Mouse (Mus musculus) gastrocnemius, postnatal 14 days (tissue): Measurements from ENCODE around the gene Akt1. TPM values are rescaled to one million over a fixed set of nuclear protein-coding genes. Genes with fewer than 3 reads are reported as not detected.

Experiments used
- DNase-seq: peaks from one replicate; pipeline ENCODE4 v3.0.0; 2021; ENCODE audit warnings: mixed read lengths
- intact Hi-C: fragments of 180-260 bp; cut with DNase I; formaldehyde crosslinking; loops from one replicate; pipeline ENCODE4 v1.15.1; 2025; ENCODE audit warnings: low total_unique reads
- total RNA-seq, 2 experiments: library from RNA; stranded (reverse); gene quantifications; 2 replicates each; pipeline ENCODE4 v1.2.3; 2021

Gene Akt1
- total RNA-seq, 2 experiments from 2014 or later, result 78.3 to 89.4 TPM

GRCm38 (mm10) chr12:112632084-112632777 is 42.5 kb downstream of the Akt1 start:
- no peak for DNase-seq
- intact Hi-C loops, result no loop called here

DNA sequence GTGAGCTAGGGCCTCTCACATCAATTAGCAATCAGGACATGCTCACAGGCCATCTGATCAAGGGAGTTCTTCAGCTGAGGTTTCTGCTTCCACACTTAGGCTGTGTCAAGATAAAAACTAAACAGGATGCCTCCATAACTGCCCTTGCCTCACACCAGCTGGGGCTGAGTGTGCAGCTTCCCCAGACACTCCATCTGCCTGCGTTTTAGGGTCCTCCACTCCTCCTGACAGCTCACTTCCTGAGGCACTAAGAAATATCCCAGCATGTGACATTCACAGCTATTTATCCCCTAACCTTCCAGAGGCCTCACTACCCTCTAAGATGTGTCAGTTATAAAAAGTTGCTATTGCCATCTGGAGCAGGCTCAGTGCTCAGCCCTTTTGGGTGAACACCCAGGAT is 43.2 kb downstream of the Akt1 start:
- intact Hi-C loops, result no loop called here
- no peak for DNase-seq

DNA sequence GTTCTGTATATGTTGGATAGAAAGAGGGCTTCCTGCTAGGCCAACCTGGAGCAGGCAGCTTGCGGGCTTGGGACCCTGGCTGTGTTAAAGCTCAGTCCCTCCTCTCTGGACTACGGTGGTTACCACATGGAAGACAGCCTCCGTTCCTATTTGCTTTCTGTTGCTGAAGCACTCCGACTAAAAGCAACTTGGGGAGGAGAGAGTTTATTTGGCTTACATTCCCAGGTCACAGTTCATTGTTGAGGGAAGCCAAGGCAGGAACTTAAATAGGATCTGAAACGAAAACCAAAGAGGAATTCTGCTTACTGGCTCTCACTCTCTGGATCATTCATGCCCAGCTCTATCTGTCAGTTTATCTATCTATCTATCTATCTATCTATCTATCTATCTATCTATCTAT is 43.9 kb downstream of the Akt1 start:
- intact Hi-C loops, result no loop called here
- DNase-seq, result no peak

- intact Hi-C loops, result no loop called here
- no peak for DNase-seq
Observed at GRCm38 (mm10) chr12:112630029-112630428, 44.7 kb downstream of the Akt1 start.

DNA sequence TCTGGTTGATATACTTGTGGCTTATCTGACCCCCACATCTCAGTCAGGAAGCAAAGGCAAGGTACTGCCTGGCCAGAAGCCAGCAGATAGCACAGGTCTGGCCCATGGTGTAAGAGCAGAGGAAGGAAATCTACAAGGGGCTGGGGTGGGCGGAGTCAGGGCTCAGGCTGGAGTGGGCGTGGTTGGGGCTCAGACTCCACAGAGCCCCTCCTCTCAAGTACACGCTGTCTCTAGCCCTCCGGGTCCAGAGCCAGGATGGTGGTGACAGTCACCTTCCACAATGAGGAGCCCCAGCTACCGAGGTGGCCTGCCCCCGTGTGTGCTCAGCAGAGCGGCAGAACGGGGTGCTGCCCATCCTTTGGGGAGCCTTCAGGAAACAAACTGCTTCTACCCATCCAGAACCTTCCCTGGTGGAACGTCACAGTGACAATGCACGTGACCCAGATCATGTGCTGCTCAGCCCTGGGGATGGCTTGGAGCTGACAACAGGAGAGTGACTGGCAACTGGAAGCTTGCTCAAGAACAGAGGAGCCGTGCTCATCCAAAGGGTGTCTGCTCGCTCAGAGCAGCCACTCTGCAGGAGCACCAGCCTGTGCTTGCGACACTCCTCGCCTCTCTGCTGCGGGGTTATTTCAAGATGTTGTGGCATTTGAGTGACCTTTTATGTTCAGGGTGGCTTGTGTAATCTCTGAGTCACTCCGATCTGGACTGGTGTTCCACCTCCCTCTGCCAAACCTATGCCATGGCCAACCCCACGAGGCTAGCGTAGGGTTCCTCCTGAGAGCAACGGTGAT is 45.6 kb downstream of the Akt1 start:
- DNase-seq, result peak; percentile 63

GRCm38 (mm10) chr12:112628197-112628596 is 46.5 kb downstream of the Akt1 start:
- intact Hi-C loops, result no loop called here
- DNase-seq, result no peak

More for the DNA sequence above, 45.6 kb downstream of the Akt1 start:
- intact Hi-C loops, result no loop called here

DNA sequence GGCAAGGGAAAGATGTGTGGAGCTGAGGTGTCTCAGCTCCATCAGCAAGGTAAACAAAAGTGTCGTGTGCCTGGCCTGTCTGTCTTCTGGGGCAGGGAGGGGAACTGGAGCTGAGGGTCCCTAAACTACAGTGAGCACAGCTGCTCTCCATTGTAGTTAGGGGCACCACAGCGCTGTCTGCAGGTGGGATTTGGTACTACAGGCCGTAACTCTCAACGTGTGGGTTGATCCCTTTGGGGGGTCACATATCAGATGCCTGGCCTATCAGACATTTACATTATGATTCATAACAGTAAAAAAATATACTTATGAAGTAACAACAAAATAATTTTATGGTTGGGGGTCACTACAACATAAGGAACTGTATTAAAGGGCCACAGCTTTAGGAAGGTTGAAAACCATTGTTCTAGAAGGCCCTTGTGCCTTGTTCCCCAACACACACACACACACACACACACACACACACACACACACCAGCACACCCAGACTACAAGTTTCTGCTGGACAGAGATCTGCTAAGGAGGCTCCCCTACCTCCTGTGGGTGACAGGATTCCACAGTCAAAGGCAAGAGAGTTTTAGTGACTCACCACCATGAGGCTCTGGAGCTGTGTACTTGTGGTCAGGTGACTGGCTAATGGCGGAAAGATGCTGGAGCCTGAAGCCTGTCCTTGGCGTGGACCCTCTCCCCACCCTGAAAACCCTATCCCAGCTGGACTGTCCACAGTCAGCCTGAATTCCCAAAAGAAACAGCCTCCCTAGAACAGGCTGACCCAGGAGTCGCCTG is 47.4 kb downstream of the Akt1 start:
- no peak for DNase-seq
- intact Hi-C loops, result no loop called here

DNA sequence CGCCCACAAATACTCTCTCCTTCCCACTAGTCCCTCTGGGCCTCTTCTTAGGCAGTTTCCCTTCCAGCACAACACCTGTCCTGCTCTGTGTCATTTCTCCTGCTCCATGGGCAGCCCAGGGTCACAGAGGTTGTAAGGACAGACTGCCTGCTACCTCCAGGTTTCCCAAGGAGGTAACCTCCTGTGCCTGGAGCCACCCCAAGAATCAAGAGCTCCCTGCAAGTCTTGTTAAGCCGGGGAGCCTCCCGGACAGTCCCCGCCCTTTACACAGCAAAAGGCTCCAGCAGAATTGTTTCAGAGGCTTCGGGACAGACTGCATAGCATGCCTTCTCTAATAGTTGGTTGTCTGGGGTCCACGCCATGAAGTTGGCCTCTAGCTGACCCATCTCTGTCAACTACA is 48.2 kb downstream of the Akt1 start:
- intact Hi-C loops, result no loop called here
- no peak for DNase-seq

GRCm38 (mm10) chr12:112625700-112626099 is 49.0 kb downstream of the Akt1 start:
- intact Hi-C loops, result no loop called here
- peak; percentile 53 for DNase-seq

- DNase-seq, result peak; percentile 60
- intact Hi-C loops, result no loop called here
Observed at GRCm38 (mm10) chr12:112623742-112624141, 50.9 kb downstream of the Akt1 start.

- no peak for DNase-seq
- intact Hi-C loops, result no loop called here
Observed at GRCm38 (mm10) chr12:112621900-112622299, 52.8 kb downstream of the Akt1 start.

GRCm38 (mm10) chr12:112620354-112621061 is 54.2 kb downstream of the Akt1 start:
- peak; percentile 67 for DNase-seq
- intact Hi-C loops, result no loop called here

DNA sequence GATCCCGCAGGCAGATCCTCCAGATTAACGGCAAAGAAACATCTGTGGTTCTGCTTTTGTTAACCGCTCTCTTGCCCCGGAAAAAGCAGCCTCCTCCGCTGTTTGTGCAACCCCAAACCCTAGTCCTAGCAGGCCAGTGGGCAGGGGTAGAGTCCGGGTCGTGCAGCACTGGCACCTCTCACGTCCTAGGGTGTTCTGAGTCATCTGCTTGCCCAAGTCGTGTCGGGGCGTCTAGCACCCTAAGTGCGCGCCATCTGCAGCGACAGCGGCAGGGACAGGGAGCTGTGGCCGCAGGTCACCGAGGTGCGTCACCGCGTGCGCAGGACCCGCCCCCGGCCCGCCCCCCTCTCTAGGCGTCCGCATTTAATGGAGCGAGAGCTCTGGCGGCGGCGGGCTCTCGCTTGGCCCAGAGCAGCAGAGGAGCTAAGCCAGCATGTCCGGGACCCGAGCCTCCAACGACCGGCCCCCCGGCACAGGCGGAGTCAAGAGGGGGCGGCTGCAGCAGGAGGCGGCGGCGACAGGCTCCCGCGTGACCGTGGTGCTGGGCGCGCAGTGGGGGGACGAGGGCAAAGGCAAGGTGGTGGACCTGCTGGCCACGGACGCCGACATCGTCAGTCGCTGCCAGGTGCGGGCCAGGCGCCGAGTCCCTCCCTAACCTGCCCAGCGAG is 54.9 kb downstream of the Akt1 start, which contains the start of gene Adssl1:
Gene Adssl1, plus strand, starts transcription at position 360 of the 668 bp plus-strand sequence.
- intact Hi-C loops, result no loop called here
- peak; percentile 82 for DNase-seq

- peak; percentile 67 for DNase-seq
Observed at GRCm38 (mm10) chr12:112618981-112619685, 55.6 kb downstream of the Akt1 start.

GRCm38 (mm10) chr12:112617898-112618380 is 56.7 kb downstream of the Akt1 start:
- intact Hi-C loops, result no loop called here
- DNase-seq, result peak; percentile 79

More at GRCm38 (mm10) chr12:112618981-112619685, 55.6 kb downstream of the Akt1 start:
- intact Hi-C loops, result no loop called here

DNA sequence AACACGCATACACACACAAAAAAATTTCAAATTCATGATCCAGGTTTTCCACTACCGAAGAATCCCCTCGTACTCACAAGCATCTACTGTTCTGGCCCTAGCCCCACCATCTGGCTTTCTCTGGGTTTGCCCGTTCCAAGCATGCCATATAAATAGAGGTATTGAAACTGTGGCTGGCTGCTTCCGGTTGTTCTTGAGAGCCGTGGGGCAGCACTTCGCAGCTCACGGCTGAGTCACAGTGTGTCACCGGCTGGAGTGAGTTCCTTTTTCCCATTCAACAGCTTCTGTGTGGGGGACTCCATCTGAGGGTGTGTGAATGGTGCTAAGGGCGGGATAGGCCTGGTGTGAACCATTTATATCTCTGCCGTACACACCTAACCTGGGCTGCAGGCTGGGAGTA is 57.5 kb downstream of the Akt1 start:
- DNase-seq, result no peak
- intact Hi-C loops, result no loop called here

DNA sequence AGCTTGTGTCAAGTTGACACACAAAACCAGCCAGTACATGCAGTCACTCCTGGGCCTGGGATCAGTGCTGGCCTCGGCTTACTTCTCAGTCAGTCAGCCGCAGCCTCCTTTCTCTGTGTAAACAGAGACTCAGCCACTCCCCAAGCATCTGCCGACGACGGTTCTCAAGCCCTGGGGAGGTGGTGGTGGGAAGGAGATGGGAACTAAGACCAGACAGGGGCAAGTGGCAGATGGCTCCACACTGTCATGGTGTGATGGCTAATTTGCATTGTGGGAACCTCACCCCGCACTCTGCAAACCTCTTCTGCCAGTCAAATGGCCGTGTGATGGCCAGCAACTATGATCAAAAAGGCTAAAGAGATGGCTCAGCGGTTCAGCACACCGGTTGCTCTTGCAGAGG is 58.0 kb downstream of the Akt1 start:
- intact Hi-C loops, result no loop called here
- no peak for DNase-seq

DNA sequence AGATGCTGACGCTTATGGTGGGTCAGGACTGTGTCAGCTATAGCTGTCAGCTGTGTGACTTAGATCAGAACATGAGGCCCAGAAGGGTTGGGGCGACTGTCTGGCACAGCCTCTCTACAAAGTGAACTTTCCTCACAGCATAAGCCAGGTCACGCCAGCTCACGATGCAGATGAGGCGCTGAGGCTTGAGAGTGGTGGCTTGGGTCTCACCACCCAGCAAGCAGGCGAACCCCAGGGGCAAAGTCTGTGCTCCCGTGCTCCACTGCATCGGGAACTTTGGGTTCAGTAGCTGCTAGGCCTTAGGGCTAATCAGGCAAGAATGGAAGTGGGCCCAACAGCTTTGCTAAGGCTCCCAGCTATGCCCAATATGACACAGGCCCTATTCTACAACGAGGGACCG is 65.7 kb downstream of the Akt1 start:
- no peak for DNase-seq
- intact Hi-C loops, result no loop called here
